Mouse (Mus musculus): ENCODE results near the gene Mbd4.

Gene Mbd4

DNA sequence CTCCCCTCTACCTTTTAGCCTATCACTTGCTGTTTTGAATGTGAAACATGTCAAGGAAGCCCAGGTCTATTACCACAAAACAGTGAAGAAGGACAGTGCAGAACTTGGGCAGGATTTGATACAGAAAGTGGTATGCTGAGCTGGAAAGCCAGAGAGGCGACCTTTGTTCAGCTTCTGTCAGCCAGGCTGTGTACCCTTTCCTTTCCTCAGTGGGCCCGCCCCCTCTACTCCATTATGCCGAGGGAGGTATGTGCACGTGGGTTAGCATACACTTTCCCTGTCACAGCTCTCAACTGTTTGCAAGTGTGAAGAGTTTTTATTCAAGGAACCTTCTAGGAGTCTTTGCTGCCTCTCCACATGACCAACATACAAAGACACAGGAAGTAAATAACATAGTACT lies 6.1 kb upstream of the Mbd4 start:
- no peak for DNase-seq (ENCODE audit: low spot score)

DNA sequence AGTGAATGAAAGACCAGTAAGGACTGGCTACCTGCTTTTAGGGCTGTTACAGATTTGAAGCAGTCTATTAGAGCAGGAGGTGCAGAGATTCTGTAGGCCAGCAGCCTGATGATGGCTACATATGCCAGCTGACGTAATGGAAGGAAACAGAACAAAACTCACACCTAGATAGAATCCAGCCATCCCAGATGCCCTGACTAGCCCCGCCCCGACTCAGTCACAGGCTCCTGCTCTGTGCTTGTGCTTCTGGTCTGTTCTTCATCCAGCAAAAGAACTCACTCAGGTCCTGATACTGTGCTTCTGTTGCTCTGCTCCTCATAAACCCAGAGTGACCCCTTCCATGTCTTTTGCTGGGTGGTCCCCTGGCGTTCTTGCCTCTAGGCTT lies 3.2 kb upstream of the Mbd4 start:
- no peak for DNase-seq (ENCODE audit: low spot score)

DNA sequence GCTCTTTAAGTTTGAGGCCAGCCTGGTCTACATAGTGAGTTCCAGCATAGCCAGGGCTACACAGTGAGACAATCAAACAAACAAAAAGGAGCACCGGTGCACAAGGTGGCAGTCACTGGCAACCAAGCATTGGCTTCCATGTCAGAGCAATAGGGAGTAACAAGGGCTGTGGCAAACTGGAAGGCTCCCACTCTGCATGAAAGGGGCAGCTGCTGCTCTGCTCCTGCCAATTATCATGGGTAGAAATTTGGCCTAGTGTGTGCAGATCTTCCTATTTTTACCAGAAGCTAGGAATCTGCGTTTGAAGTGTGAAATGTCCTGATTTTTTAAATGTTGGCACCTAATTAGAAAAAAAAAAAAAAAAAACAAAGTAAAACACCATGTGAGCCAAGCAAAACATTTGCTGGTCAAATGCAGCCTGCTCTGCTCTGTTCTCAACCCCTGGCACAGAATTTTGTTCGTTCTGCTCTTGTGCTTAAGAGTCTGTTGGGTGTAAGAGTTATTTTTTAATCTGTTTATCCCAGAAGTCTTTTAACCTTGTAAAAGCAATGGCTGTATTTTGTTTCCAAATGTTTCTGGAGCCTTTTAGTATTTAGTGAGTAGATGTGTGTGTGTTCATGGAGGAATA lies 2.7 kb upstream of the Mbd4 start:
- DNase-seq (ENCODE audit: low spot score), result no peak

DNA sequence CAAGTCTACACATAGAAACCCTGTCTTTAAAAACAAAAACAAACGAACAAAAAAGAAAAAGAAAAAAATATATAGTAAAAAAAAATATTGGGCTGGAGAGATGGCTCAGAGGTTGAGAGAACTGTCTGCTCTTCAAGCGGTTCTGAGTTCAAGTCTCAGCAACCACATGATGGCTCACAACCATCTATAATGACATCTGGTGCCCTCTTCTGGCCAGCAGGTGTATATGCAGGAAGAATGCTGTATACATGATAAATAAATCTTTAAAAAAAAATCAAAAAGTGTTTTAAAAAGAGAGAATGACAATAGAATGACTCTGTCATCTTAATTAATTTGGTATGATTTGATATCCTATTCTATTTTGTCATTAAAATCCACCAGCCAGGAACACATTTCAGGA lies 1.3 kb upstream of the Mbd4 start:
- peak; percentile 24 for DNase-seq (ENCODE audit: low spot score)

DNA sequence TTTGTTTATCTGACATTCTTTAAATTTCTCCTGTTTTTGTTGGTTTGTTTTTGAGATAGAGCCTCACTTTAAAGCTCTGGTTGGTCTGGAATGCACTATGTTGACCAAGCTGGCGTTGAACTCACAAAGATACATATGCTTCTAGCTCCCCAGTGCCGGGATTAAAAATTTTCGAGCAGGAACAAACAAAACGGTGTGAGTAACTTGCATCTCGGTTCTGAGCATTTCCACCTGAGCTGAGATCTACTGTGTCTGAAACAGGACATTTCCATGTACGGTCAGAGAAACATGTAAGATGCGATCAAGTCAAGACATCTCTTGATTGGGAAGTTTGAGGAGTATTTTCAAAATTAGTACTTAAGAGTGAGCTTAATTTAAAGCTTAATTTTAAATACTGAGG lies 814 bp upstream of the Mbd4 start:
- DNase-seq (ENCODE audit: low spot score), result no peak

DNA sequence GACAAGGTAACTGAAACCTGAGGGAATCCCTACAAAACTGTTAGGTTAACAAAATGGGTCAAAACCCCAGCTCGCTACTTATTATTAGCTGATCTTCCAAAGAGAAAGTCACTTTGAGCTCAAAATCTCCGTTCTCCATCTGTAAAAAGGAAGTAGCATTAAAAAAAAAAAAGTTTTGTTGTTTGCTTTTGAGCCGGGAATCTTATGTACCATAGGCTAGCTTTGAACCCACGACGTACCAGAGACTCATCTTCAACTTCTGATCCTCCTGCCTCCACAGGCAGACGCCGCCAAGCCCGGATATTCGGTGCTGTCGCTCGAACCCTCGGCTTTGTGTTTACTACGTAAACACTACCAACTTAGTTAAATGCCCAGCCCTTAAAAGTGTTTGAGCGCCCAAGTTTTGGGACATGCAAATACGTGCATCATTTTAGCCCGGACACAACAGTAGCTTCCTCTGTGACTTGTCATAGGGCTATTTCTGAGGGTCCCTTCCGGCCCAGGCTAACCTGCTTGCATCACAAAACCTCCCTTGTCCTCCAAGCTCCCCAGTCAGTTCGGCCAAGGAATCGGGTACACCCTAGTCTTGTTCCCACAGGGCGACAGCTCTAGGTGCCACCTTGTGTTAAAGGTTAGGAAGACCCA lies 603 bp downstream of the Mbd4 start:
- no peak for DNase-seq (ENCODE audit: low spot score)

DNA sequence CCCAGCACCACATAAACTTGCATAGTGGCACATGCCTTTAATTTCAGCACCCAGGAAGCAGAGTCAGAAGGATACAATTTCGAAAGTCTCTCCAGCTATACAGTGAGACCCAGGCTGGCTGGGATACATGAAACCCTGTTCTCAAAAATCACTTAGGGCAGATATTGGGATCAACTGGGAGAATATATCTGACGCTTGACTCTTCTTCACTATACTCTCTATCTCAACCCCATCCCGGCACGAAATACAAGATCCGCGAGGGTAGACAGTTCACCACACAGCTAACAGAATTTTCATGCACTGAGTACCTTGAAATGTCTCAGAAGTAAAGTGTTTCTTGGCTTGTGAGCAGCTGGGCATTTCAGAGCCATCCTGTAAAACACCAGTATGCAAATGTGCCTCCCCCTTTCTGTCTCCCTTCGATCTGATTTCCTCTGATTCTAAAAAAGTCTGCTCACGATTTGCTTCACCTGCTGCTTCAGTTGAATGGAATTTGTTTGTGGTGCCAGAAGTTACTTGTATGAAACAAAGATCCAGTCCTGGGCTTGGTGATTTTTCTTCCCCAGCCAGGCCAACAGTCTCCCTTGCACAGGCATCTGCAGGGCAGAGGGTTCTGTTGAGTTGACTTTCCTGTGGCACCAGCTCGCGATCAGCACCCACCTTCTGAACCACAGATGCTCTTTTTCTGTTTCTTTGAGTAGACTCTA lies 4.4 kb downstream of the Mbd4 start:
- no peak for DNase-seq (ENCODE audit: low spot score)

DNA sequence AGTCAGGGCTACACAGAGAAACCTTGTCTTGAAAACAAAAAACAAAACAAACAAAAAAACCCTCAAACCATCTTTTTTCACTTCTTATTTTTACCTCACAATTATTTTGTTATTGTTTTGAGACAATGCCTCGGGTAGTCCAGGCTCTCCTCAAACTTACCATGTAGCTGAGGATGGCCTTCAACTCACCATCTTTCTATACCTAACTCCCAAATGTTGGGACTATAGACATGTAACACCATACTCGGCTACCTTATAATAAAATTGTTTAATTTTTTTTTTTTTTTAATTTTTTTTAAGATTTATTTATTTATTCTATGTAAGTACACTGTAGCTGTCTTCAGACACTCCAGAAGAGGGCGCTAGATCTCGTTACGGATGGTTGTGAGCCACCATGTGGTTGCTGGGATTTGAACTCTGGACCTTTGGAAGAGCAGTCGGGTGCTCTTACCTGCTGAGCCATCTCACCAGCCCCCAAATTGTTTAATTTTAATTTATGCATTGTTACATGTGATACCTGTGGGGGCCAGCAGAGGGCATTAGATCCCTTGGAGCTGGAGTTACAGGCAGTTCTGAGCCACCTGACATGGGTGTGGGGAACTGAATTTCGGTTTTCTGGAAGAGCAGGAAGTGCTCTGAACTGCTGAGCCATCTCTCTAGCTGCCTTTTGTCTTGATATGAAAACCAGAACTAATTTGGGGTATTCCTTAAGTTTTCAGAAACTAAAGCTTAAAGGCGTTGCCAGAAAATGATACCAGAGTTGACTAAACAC lies 6.3 kb downstream of the Mbd4 start:
- peak; percentile 76 for DNase-seq (ENCODE audit: low spot score)

DNA sequence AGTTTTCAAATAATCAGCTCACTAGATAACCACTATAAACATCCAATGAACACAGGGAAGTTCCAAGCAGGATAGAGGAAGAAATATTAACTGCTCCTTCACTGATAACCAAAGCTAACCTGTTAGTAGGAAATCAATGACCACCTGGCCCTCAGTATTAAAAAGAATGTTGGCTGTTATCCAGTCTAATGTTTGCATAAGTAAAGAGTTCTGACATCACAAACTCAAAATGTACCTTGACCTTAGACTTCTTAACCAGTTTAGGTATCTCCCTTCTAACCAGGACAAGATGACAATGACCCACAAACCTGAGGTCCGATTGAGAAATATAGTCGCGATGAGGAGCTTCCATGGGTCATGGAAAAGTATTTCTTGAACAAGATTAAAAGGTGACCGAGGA lies 8.2 kb downstream of the Mbd4 start:
- no peak for DNase-seq (ENCODE audit: low spot score)

DNA sequence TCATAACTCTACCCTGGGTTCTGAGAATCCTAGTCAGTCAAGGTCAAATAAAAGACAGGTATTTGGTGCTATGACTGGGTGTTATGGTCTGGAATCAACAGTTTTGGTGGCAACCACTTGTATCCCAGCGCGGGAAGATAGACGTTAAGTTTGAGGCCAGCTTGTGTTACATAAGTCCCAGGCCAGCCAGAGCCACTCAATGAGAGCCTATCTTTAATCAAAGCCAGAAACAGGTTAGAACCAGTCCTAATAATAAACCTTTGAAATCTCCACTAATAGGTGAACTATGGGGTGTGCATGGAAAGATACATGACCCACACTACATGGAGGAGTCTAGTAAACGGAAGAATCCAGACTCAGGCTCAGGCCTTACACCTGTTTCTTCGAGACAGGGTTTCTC lies 14.4 kb downstream of the Mbd4 start:
- DNase-seq (ENCODE audit: low spot score), result no peak

DNA sequence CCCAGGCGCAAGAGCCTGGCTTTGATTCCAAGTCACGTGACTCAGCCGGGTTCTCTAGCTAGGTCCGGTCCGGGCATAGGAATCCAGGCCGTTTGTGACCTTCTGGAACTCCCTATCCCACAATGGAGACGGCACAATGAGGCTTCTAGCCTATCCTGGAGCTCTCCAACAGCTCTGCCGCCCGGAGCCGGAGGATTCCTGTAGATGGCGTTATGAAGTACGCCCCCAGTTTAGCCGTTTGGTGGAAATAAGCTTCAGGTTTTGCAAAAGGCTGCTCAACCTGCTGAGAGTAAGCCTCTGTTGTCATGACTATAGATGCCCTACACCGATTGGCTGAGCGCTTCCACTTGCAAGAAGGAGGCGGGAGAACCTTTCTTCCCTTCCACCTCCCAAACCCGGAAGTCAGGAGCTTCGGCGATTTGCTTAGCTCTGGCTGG lies 15.0 kb downstream of the Mbd4 start, which contains the start of gene Efcab12:
Efcab12 (minus strand) TSS at position 252 of the 437 bp plus-strand sequence.
- peak; percentile 66 for DNase-seq (ENCODE audit: low spot score)

DNA sequence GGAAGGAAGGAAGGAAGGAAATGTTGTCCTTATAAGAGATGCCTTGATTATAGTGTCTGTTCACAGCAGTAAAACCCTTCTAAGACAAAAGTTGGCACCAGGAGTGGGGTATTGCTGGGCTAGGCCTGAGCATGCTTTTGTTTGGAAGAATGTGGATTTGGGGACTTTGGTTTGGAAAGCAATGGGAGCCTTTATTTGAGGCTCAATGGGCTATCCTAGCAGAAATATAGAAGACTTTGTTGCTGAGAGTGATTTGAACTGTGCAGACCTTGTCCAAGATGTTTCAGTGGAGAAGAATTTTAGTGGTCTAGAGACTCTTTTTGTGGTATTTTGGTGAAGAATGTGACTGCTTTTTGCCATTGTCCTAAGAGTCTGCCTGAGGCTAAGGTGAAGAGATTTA lies 19.3 kb downstream of the Mbd4 start:
- DNase-seq (ENCODE audit: low spot score), result no peak

DNA sequence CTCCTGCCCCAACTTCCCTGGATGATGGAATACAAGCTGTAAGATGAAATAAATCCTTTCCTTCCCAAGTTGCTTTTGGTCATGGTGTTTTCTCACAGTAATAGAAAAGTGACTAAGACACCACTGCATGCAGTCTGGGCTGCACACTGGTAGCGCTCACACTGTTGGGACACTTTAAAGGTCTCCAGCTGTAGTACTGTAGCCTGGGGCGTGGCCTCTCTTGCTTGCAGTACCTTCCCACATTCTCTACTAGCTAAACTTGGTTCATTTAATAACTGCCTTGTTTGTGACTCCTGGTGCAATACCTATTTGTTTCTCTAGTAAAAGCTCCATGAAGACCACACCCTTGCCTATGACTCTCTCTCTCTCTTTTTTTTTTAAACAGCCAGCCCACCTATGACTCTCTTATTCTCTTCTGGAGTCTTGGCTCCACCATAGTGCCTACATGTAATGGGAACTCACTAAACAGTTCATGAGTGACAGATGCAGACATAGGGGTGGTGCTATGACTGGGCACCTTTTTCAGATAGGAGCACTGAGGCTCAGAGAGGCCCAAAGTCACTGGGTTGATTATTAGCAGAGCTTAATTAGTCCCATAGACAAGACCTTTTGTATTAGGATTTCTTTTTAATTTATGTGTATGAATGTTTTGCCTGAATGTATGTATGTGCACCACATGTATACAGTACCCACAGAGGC lies 20.9 kb downstream of the Mbd4 start:
- no peak for DNase-seq (ENCODE audit: low spot score)

DNA sequence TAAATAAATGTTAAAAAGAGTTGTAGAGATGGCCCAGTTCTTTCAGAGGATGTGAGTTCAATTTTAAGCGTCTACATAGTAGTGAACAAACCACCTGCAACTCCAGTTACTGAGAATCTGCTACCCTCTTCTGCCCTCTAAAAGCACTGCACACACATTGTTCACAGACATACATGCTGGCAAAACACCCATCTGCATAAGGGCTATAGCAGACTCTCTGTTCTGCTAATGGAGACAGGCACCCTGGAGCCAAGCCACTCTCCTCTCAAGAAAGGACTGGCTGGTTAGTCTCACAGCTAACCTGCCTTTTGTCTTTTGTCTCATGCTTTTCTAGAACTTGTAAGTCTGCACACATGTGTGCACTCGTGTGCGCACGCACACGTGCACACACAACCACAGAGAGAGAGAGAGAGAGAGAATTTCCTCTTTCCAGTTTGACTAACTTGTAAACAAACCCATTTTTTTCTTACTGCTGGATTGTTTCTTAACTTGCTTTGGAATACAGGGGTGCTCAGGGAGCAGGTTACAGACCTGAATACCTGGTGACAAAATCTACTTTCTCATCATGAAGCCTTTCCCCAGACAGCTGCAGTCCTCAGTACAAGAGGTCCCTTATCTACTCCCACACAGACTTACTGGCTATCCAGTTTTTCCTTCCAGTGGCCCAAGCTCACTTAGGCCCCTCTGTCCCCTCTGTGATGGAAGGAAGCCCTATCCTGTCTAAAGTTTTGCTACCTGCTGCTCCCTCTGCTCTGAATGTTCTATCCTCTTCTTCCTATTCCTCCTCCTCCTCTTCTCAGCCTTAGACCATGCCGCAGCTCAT lies 22.2 kb downstream of the Mbd4 start:
- no peak for DNase-seq (ENCODE audit: low spot score)

DNA sequence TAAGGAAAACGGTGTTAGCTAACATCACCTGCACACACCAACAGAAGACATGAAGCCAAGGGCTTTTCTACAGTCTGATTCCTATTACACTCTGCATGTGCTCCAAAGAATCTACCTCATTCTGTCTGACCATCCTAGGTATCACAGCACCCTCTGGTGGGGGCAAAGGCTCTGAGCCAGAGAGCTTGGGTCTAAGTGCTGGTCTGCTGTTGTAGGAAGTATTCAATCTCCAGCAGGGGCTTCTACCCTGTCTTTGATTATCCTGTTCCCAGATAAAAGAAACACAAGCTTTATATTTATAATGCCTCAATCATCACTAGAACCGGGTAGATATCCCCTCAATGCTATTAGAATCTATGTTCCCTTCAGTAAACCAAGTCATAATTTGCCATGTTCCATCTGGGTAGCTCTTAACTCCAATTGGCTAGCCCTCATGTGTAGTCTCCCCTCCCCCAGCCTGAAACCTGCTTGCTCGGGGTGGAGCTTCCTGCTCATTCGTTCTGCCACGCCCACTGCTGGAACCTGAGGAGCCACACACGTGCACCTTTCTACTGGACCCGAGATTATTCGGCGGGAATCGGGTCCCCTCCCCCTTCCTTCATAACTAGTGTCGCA lies 29.2 kb downstream of the Mbd4 start:
- peak; percentile 76 for DNase-seq (ENCODE audit: low spot score)

DNA sequence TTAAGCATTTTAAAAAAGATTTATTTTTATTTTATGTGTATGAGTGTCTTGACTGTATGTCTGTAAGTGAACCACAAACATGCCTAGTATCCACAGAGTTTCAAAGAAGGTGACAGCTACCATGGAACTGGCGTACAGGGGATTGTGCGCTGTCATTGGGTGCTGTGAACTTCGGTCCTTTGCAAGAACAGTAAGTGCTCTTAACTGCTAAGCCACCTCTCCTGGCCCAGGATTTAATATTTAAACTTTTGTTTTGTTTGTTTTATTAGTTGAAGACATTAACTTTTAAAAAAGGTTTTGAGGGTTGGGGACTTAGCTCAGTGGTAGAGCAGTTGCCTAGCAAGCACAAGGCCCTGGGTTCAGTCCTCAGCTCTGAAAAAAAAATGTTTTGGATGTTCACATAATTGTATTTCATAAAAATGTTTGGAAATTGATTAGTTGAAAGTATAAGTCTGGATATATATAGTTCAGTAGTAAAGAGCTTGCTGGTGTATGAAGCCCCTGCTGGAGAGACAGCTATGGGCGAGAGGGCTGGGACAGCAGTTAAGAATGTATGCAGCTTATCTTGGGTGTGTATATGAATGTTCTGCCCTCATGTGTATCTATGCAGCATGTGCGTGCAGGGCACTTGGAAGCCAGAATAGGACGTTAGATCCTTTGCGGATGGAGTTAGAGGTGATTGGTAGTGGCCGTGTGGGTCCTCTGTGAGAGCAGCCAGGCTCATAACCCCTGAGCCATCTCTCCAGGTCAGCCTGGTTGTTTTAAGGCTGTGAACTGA lies 31.8 kb downstream of the Mbd4 start:
- DNase-seq (ENCODE audit: low spot score), result no peak

DNA sequence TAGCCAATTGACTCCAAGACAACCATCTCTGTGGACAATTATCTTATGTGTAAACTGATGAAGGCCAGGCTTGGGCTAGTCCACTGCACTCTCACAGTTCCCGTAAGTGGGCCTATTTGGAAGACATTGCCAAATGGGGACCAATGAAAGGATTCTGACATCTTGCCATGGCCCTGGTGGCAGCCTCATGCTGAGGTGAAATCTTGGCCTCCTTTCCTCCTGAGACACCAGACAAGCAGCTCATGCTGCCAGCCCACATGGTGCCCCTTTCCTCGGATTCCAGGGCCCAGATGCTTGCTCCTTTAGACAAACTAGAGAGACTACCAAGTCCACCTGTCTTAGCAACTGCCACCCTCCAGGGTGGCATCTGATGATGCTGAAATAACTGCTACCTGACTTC lies 35.0 kb downstream of the Mbd4 start:
- no peak for DNase-seq (ENCODE audit: low spot score)

DNA sequence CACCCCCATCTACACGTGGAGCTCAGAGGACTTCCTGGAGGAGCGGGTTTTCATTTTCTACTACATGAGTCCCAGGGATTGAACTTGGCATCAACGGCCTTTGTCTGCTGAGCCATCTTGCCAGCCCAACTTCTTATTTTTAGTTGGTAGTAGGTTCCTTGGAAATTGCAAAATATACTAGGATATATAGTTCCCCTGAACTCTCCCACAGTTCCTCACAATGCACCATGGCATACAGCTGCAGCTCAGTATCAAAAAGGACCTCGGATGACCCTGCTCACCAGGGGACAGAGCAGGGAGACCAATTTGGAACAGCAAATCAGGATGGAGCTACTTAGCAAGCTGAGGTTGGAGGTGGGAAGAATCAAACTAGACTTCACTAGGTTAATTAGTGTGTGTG lies 38.1 kb downstream of the Mbd4 start:
- no peak for DNase-seq (ENCODE audit: low spot score)

DNA sequence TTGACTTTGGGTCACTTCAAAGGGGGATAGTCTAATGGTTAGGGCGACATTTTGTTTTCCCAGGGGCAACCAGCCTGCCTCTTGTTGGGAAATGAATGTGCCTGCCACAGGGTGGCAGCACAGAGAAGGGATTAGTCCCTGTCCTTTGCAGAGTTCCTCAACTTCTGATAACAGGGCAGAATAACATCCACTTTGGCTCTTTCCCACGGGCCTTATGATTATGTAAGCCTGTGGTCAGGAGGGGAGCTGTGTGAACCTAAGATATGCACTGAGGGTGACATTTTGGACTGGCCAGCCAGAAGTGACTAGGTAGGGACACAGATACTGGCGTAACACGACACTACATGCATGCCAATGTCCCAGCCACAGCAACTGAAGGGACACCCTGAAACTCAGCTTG lies 39.1 kb downstream of the Mbd4 start:
- peak; percentile 27 for DNase-seq (ENCODE audit: low spot score)

DNA sequence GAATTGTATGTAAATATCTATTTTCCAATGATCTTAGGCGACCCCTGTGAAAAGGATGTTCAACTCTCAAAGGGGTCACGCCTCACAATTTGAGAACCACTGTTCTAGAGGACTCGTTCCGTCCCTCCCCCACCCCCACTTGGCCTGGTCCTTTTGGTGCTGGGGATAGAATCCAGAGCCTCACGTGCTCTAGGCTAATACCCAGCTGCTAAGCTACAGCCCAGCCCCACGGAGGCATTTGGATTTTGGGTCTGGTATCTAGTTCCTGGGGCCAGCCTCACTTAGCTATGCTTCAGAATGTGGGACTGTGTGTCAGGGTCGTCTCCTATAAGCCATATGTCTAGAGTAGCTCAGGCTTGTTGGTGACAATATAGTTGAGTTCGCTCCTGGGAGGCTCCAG lies 41.6 kb downstream of the Mbd4 start:
- no peak for DNase-seq (ENCODE audit: low spot score)

All from T-cell, adult 2 months (primary cell).